Mouse (Mus musculus) intestine, embryonic 15.5 days (tissue): ENCODE measurements around the gene Acaa1b. TPM values are rescaled to one million over a fixed set of nuclear protein-coding genes. Genes with fewer than 3 reads are reported as not detected.
A peak's percentile ranks its signal among the peaks of the same experiment; 100 is the strongest.

Experiments
- ATAC-seq: fragments of 200-750 bp; cut with Nextera tagmentation; 2 replicates; pipeline ENCODE4 v1.8.0; 2017; ENCODE audit warnings: moderate TSS enrichment, moderate library complexity
- H3K27ac ChIP-seq: fragments of 300-500 bp; sonication (generic); 2 replicates; pipeline ENCODE4 v1.5.1; 2015; ENCODE audit warnings: mild to moderate bottlenecking, inconsistent platforms
- H3K27me3 ChIP-seq: fragments of 300-500 bp; sonication (generic); replicated peaks from 2 replicates; pipeline ENCODE4 v1.6.1; 2015; ENCODE audit warnings: inconsistent platforms
- H3K36me3 ChIP-seq: fragments of 300-500 bp; sonication (generic); 2 replicates; pipeline ENCODE4 v1.6.1; 2015; ENCODE audit warnings: inconsistent platforms
- H3K4me1 ChIP-seq: fragments of 300-500 bp; sonication (generic); replicated peaks from 2 replicates; pipeline ENCODE4 v1.6.1; 2015; ENCODE audit warnings: inconsistent platforms
- H3K4me2 ChIP-seq: fragments of 300-500 bp; sonication (generic); replicated peaks from 2 replicates; pipeline ENCODE4 v1.6.1; 2015; ENCODE audit warnings: mild to moderate bottlenecking, inconsistent platforms
- H3K4me3 ChIP-seq: fragments of 300-500 bp; sonication (generic); replicated peaks from 2 replicates; pipeline ENCODE4 v1.5.1; 2015; ENCODE audit warnings: inconsistent platforms
- H3K9ac ChIP-seq: fragments of 300-500 bp; sonication (generic); 2 replicates; pipeline ENCODE4 v1.6.1; 2015; ENCODE audit warnings: inconsistent platforms
- H3K9me3 ChIP-seq: fragments of 300-500 bp; sonication (generic); 2 replicates; pipeline ENCODE4 v1.6.1; 2016; ENCODE audit warnings: inconsistent platforms
- WGBS: fragments of 180-500 bp; shearing (Covaris S2); methylation state at CpG from one replicate; pipeline ENCODE4 v1.1.7; 2015; 5-methylcytosine and 5-hydroxymethylcytosine counted together
- polyA plus RNA-seq: library from polyadenylated mRNA; unstranded; fragments of >200 nt; fragmentation: Nextera tagmentation; extraction: Ambion mirVana; gene quantifications from 2 replicates; pipeline ENCODE4 v1.2.1, GENCODE M21; 2015

The Acaa1b gene
- 1.9 and 2.2 TPM in 2 replicates for polyA plus RNA-seq

DNA sequence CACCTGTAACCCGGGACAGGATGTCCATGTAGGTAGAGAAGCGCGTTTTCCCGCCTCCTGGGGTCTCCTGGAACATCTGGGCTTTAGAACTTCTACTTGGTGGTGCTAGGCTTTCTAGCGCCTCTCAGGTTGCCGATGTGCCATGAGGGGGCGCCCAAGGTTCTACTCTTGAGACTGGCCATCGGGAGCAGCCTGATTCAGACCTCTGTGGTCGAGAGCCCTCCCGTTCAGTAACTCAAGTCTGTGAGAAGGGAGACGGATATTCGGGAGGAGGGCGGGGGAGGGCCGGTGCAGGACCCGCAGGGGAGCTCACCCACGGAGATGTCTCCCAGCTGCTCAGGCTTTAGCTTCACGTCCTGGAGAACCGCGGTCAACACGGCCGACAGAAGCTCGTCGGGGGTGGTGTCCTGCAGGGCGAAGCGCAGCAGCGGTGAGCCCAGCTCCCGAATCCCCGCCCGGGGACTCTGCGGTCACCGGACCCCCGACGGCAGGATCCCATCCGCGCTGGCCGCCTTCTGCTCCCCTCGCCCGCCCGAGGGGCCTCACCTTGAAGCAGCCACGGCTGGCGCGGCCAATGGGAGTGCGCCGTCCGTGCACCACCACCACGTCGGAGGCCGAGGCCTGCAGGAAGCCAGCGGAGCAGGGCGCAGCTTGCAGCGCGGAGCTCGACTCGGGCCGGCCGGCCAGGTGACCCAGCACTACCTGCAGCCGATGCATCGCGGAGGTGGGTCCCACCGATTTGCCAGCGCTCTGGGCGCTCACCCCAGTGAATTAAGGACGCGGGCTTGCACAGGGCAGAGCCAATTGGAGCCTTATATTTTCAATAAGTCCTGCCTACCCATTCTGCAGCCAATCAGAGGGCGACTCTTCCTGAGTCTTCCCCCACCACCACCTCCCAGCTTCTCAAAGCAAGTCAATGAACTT lies at the start of gene Acaa1b:
Acaa1b (minus strand) TSS at position 816 of the 924 bp plus-strand sequence.
- Histone ChIP-seq H3K9me3 (no peaks in the 10 kb centered on the region), H3K27me3 (peaks cover 12% of the 10 kb centered on the region; the same call in 1 of the 2 replicates), H3K4me1 (no peaks in the 10 kb centered on the region), H3K4me3 (peak within 1 kb of the TSS; percentile 56), H3K4me2 (peak within 1 kb of the TSS; percentile 82), H3K36me3 (no peaks in the 10 kb centered on the region), H3K9ac (peak within 1 kb of the TSS; percentile 30; the same call in 1 of the 2 replicates), H3K27ac (no peak within 1 kb of the TSS)
- ATAC-seq = peak; percentile 91
- WGBS = under 1% methylated on average over 64 of the region's 65 CpGs

GRCm38 (mm10) chr9:119206666-119207065 lies 49.8 kb upstream of the Acaa1b start:
- WGBS = 71% methylated on average over 2 of the region's 2 CpGs
- no peak overlapping the region for H3K27ac ChIP-seq
- no peaks in the 10 kb centered on the region for H3K27me3 ChIP-seq
- no peak overlapping the region for H3K9ac ChIP-seq
- no peak overlapping the region for H3K4me2 ChIP-seq
- ATAC-seq = no peak
- H3K9me3 ChIP-seq = no peaks in the 10 kb centered on the region
- no peak overlapping the region for H3K4me3 ChIP-seq
- no peaks in the 10 kb centered on the region for H3K36me3 ChIP-seq
- H3K4me1 ChIP-seq = no peaks in the 10 kb centered on the region

DNA sequence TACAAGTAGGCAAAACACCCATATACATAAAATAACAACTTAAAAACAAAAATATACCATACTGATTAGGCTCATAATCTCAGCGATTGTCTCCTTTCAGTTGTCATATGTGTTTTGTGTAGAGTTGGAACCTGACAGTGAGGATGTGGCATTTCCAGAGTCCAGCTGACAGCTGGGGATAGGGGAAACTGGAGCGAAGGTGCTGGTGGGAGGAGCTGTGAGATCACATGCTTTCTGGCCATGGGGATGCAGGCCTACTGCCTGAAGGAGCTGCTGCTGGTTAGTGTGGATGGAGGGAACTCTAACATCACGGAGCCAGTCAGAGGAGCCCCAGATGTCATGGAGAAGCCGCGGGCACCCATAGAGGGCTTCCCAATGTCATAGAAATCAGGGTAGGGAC lies 48.9 kb upstream of the Acaa1b start:
- no peaks in the 10 kb centered on the region for H3K36me3 ChIP-seq
- H3K4me2 ChIP-seq = no peak overlapping the region
- no peaks in the 10 kb centered on the region for H3K27me3 ChIP-seq
- 81% methylated on average over 5 of the region's 5 CpGs for WGBS
- no peak overlapping the region for H3K27ac ChIP-seq
- H3K9ac ChIP-seq = no peak overlapping the region
- no peaks in the 10 kb centered on the region for H3K4me1 ChIP-seq
- H3K4me3 ChIP-seq = no peak overlapping the region
- no peaks in the 10 kb centered on the region for H3K9me3 ChIP-seq
- no peak for ATAC-seq

DNA sequence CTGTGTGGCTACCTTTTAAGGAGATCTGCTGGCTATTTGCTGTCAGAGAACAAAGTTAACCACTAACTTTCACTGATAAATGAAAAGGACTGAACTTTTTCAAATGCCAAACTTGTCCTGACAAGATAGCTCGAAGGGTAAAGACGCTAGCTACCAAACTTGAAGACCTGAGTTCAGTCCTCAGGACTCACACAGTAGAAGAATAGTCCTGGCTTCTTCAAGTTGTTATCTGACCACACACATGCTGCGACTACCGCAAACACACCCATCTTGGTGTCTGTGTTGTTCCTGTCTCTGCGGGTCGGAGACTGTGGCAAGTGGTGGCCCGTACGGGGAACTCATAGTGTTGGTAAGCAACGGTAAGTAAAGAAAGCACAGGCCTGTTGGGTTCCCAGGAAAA lies 46.7 kb upstream of the Acaa1b start:
- no peak overlapping the region for H3K27ac ChIP-seq
- H3K4me1 ChIP-seq = no peaks in the 10 kb centered on the region
- H3K4me2 ChIP-seq = no peak overlapping the region
- no peak overlapping the region for H3K4me3 ChIP-seq
- ATAC-seq = no peak
- no peaks in the 10 kb centered on the region for H3K36me3 ChIP-seq
- no peaks in the 10 kb centered on the region for H3K9me3 ChIP-seq
- WGBS = 95% methylated on average over 9 of the region's 9 CpGs
- no peaks in the 10 kb centered on the region for H3K27me3 ChIP-seq
- H3K9ac ChIP-seq = no peak overlapping the region

- no peak overlapping the region for H3K4me2 ChIP-seq
- ATAC-seq = no peak
- WGBS = 85% methylated on average over 5 of the region's 5 CpGs
These were observed 44.8 kb upstream of the Acaa1b start for GRCm38 (mm10) chr9:119201653-119202052.

DNA sequence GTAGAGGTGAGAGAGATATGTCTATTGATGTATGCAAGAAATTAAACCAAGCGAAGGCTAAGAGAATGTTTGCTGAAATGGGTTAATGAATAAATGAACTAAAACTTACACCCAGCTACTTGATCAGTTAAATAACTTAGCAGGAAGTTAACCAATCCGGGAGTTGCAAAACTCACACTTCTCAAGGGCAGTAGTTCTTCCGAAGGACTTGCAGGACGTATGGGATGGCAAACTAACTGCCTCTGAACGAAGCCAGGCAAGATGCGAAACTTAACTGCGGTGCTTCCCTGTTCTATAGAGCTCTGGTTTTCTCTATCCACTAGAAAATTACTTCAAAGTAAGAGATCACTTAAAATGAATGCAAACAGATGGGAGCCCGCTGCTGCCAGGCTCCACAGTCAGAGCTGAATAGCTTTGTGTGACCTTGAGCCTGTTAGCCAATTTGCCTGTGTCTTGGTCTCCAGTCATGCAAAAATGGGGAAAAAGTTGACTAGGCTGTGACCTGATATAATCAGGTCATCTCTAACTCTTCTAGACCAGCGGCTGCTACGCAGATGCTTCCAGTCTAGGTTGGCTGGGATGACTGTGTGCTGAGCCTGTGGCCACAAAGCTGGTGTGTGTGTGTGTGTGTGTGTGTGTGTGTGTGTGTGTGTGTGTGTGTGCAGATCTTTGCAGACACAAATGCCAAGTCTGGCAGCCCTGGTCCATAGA lies 42.4 kb upstream of the Acaa1b start:
- Histone ChIP-seq H3K36me3 (no peaks in the 10 kb centered on the region), H3K4me2 (no peak overlapping the region), H3K4me1 (no peaks in the 10 kb centered on the region), H3K4me3 (no peak overlapping the region), H3K27me3 (no peaks in the 10 kb centered on the region), H3K9ac (no peak overlapping the region), H3K27ac (no peak overlapping the region), H3K9me3 (no peaks in the 10 kb centered on the region)
- ATAC-seq = no peak
- 73% methylated on average over 10 of the region's 10 CpGs for WGBS

More at GRCm38 (mm10) chr9:119201653-119202052, 44.8 kb upstream of the Acaa1b start:
- Histone ChIP-seq H3K9me3 (no peaks in the 10 kb centered on the region), H3K9ac (no peak overlapping the region), H3K4me1 (no peaks in the 10 kb centered on the region), H3K36me3 (no peaks in the 10 kb centered on the region), H3K27me3 (no peaks in the 10 kb centered on the region), H3K27ac (no peak overlapping the region), H3K4me3 (no peak overlapping the region)

- Histone ChIP-seq H3K27me3 (no peaks in the 10 kb centered on the region), H3K9ac (no peak overlapping the region), H3K36me3 (no peaks in the 10 kb centered on the region), H3K4me2 (no peak overlapping the region), H3K4me1 (no peaks in the 10 kb centered on the region), H3K27ac (no peak overlapping the region), H3K4me3 (no peak overlapping the region), H3K9me3 (no peaks in the 10 kb centered on the region)
- WGBS = 31% methylated on average over 11 of the region's 11 CpGs
- ATAC-seq = peak; percentile 75
These were observed 35.5 kb upstream of the Acaa1b start for GRCm38 (mm10) chr9:119192202-119192990.

DNA sequence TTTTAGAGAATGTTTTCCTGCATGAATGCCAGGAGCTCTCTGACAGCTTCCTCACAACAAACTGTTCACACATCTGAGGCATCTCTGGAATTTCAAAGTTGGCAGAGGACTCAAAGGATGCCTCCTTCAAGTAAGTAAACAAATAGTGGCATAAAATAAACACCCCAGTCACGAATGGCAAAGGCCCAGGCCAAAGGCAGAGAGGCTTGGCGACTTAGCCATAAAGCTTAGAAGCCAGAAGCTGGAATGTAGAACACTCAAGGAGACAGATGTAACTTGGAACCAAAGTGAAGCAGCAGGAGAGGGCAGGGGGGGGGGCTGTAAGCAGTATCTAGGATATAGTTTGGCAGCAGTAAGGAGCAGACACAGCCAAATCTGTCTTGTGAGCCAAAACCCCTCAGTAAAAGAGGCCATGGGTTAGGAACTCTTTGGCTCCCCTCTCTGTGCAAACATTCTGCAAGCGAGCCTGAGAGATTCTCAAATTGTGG lies 24.4 kb upstream of the Acaa1b start:
- Histone ChIP-seq H3K4me3 (no peak overlapping the region), H3K4me2 (no peak overlapping the region), H3K4me1 (no peaks in the 10 kb centered on the region; the same call in 1 of the 2 replicates), H3K27ac (peak overlapping the region; percentile 51; the same call in 1 of the 2 replicates), H3K27me3 (no peaks in the 10 kb centered on the region), H3K36me3 (no peaks in the 10 kb centered on the region), H3K9me3 (no peaks in the 10 kb centered on the region), H3K9ac (no peak overlapping the region)
- 15% methylated on average over 3 of the region's 3 CpGs for WGBS
- peak; percentile 45 for ATAC-seq

DNA sequence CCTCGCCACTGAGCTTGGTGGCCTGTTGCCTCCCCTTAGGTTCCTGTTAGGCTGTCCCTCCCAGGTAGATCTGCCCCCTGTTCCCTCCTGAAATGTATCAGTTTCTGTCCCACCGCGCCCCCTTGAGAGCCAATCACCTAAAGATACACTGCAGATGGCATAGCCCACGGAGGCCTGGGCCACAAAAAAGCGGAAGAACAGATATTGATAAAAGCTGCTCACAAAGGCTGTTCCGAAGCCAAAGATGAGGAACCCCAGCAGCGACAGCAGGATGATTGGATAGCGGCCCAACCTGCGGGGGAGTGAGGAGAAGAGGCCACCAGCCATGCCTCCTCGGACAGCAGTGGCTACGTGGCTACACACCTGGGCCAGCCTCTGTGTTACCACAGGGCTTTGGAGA lies 22.4 kb upstream of the Acaa1b start:
- Histone ChIP-seq H3K4me3 (no peak overlapping the region), H3K9ac (no peak overlapping the region), H3K9me3 (no peaks in the 10 kb centered on the region), H3K4me1 (no peaks in the 10 kb centered on the region; the same call in 1 of the 2 replicates), H3K36me3 (no peaks in the 10 kb centered on the region), H3K27ac (no peak overlapping the region), H3K4me2 (no peak overlapping the region), H3K27me3 (no peaks in the 10 kb centered on the region)
- WGBS = 91% methylated on average over 11 of the region's 11 CpGs
- no peak for ATAC-seq

- Histone ChIP-seq H3K9ac (no peak overlapping the region), H3K4me2 (no peak overlapping the region), H3K9me3 (no peaks in the 10 kb centered on the region), H3K27me3 (no peaks in the 10 kb centered on the region), H3K4me3 (no peak overlapping the region), H3K4me1 (no peaks in the 10 kb centered on the region), H3K36me3 (no peaks in the 10 kb centered on the region), H3K27ac (no peak overlapping the region)
- WGBS = 89% methylated on average over 2 of the region's 2 CpGs
- ATAC-seq = no peak
These were observed 10.7 kb upstream of the Acaa1b start for GRCm38 (mm10) chr9:119167608-119168007.

- no peaks in the 10 kb centered on the region for H3K4me1 ChIP-seq
- H3K27ac ChIP-seq = no peak overlapping the region
- no peaks in the 10 kb centered on the region for H3K9me3 ChIP-seq
- H3K4me2 ChIP-seq = no peak overlapping the region
- 91% methylated on average over 6 of the region's 6 CpGs for WGBS
- peak; percentile 56; the same call in 1 of the 2 replicates for ATAC-seq
- no peaks in the 10 kb centered on the region for H3K36me3 ChIP-seq
- H3K9ac ChIP-seq = no peak overlapping the region
- no peak overlapping the region for H3K4me3 ChIP-seq
- no peaks in the 10 kb centered on the region for H3K27me3 ChIP-seq
These were observed 8.7 kb upstream of the Acaa1b start for GRCm38 (mm10) chr9:119165548-119165947.

DNA sequence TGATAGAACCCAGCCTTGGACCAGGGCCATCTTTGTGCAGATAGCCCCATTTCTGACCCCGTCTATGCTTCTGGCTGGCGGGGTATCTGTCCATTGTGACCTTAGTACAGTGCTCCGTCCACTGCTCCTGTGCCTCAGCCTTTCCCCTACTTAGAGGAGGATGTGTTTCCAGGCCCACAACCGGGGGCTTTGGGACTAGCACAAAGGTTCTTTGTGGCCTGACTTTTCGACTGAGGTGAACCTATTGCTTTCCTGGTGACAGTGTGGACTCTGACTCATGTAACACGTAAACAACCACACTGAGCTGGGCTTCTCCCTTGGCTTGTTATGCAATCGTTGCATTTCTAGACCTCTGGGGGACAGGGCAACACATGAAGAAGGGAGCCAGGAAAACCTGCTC lies 7.8 kb upstream of the Acaa1b start:
- Histone ChIP-seq H3K4me3 (no peak overlapping the region), H3K4me1 (no peaks in the 10 kb centered on the region), H3K36me3 (no peaks in the 10 kb centered on the region), H3K9me3 (no peaks in the 10 kb centered on the region), H3K27ac (no peak overlapping the region), H3K27me3 (no peaks in the 10 kb centered on the region), H3K4me2 (no peak overlapping the region), H3K9ac (no peak overlapping the region)
- ATAC-seq = no peak
- 87% methylated on average over 7 of the region's 7 CpGs for WGBS
